Mouse (Mus musculus) stomach, embryonic 15.5 days (tissue): ENCODE data around the gene Brd4. TPM values are rescaled to one million over a fixed set of nuclear protein-coding genes. Genes with fewer than 3 reads are reported as not detected.
A peak's percentile ranks its signal among the peaks of the same experiment; 100 is the strongest.

Experiments
- ATAC-seq: fragments of 200-750 bp; cut with Nextera tagmentation; 2 replicates; pipeline ENCODE4 v1.8.0; 2017; ENCODE audit warnings: low read depth, moderate number of reproducible peaks, moderate TSS enrichment; ENCODE audit not compliant: insufficient read depth, low FRiP score
- H3K27ac ChIP-seq: fragments of 300-500 bp; sonication (generic); 2 replicates; pipeline ENCODE4 v1.5.1; 2015; ENCODE audit warnings: mild to moderate bottlenecking, inconsistent platforms
- H3K27me3 ChIP-seq: fragments of 300-500 bp; sonication (generic); replicated peaks from 2 replicates; pipeline ENCODE4 v1.6.1; 2015; ENCODE audit warnings: inconsistent platforms
- H3K36me3 ChIP-seq: fragments of 300-500 bp; sonication (generic); 2 replicates; pipeline ENCODE4 v1.6.1; 2015; ENCODE audit warnings: inconsistent platforms
- H3K4me1 ChIP-seq: fragments of 300-500 bp; sonication (generic); 2 replicates; pipeline ENCODE4 v1.6.1; 2015; ENCODE audit warnings: inconsistent platforms
- H3K4me2 ChIP-seq: fragments of 300-500 bp; sonication (generic); 2 replicates; pipeline ENCODE4 v1.6.1; 2015; ENCODE audit warnings: mild to moderate bottlenecking, inconsistent platforms
- H3K4me3 ChIP-seq: fragments of 300-500 bp; sonication (generic); replicated peaks from 2 replicates; pipeline ENCODE4 v1.5.1; 2015; ENCODE audit warnings: inconsistent platforms
- H3K9ac ChIP-seq: fragments of 300-500 bp; sonication (generic); 2 replicates; pipeline ENCODE4 v1.6.1; 2015; ENCODE audit warnings: inconsistent platforms
- H3K9me3 ChIP-seq: fragments of 300-500 bp; sonication (generic); 2 replicates; pipeline ENCODE4 v1.6.1; 2016; ENCODE audit warnings: inconsistent platforms
- WGBS: fragments of 180-500 bp; shearing (Covaris S2); methylation state at CpG from one replicate; pipeline ENCODE4 v1.1.7; 2015; 5-methylcytosine and 5-hydroxymethylcytosine counted together
- polyA plus RNA-seq: library from polyadenylated mRNA; unstranded; fragments of >200 nt; fragmentation: Nextera tagmentation; extraction: Ambion mirVana; gene quantifications from 2 replicates; pipeline ENCODE4 v1.2.1, GENCODE M21; 2015

Gene Brd4
- polyA plus RNA-seq, 1 experiment from 2014 or later = 68.8 TPM

DNA sequence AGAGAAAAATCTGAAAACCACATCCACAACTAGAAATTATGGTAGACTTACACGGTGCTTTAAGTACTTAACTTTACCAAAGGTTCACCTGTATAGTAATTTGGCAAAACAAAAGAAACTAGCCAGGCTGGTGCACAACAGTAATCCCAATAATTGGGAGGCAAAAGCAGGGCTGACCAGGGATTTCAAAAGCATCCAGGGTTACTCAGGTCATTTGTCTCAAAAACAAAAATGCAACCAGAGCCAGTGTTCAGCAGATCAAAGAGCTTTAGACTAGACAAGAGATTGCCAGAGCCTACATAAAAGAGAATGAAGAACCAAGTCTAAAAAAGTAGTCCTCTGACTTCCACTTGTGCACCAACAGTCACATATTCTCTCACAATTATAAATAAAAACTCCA is 7.3 kb downstream of the Brd4 start:
- H3K4me1 ChIP-seq = peaks cover 5% of the 10 kb centered on the region; the same call in 1 of the 2 replicates
- H3K27me3 ChIP-seq = no peaks in the 10 kb centered on the region
- no peak overlapping the region for H3K27ac ChIP-seq
- no peak for ATAC-seq
- no peak overlapping the region for H3K4me2 ChIP-seq
- H3K4me3 ChIP-seq = no peak overlapping the region
- no peak overlapping the region for H3K9ac ChIP-seq
- H3K36me3 ChIP-seq = no peaks in the 10 kb centered on the region
- no peaks in the 10 kb centered on the region for H3K9me3 ChIP-seq
- WGBS = 90% methylated on average over 1 of the region's 1 CpGs

- 88% methylated on average over 3 of the region's 3 CpGs for WGBS
- ATAC-seq = no peak
- no peak overlapping the region for H3K9ac ChIP-seq
- no peaks in the 10 kb centered on the region for H3K9me3 ChIP-seq
- H3K4me1 ChIP-seq = no peaks in the 10 kb centered on the region
- no peak overlapping the region for H3K4me2 ChIP-seq
- no peak overlapping the region for H3K4me3 ChIP-seq
- H3K36me3 ChIP-seq = no peaks in the 10 kb centered on the region
- no peak overlapping the region for H3K27ac ChIP-seq
- no peaks in the 10 kb centered on the region for H3K27me3 ChIP-seq
Measured at GRCm38 (mm10) chr17:32275568-32275967, 9.0 kb downstream of the Brd4 start.

GRCm38 (mm10) chr17:32269151-32269550 is 15.4 kb downstream of the Brd4 start:
- no peak for ATAC-seq
- Histone ChIP-seq H3K36me3 (no peaks in the 10 kb centered on the region), H3K9me3 (no peaks in the 10 kb centered on the region), H3K4me1 (no peaks in the 10 kb centered on the region), H3K27ac (no peak overlapping the region), H3K27me3 (no peaks in the 10 kb centered on the region), H3K4me3 (no peak overlapping the region), H3K9ac (no peak overlapping the region), H3K4me2 (no peak overlapping the region)
- 83% methylated on average over 7 of the region's 7 CpGs for WGBS

DNA sequence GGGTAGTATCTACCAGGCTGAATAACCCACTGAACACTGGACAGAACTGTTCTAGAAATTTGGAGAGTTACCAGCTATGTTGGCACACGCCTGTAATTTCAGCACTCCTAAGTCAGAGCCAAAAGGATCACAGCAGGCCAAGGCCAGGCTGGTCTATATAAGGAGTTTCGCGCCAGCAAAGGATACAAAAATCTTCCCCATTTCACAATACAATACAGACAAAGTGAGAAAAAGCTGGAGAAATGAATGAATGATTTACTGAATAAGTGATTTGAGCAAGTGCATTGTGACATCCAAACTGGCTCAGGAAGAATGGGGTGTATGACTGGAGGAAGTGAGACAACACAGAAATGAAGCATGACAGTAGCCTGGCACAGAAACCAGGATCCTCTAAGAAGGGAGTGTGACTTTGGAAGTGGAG is 16.0 kb downstream of the Brd4 start:
- 87% methylated on average over 3 of the region's 3 CpGs for WGBS
- no peak overlapping the region for H3K9ac ChIP-seq
- no peaks in the 10 kb centered on the region for H3K27me3 ChIP-seq
- H3K9me3 ChIP-seq = no peaks in the 10 kb centered on the region
- ATAC-seq = no peak
- H3K4me2 ChIP-seq = no peak overlapping the region
- H3K4me1 ChIP-seq = no peaks in the 10 kb centered on the region
- no peaks in the 10 kb centered on the region for H3K36me3 ChIP-seq
- H3K27ac ChIP-seq = no peak overlapping the region
- no peak overlapping the region for H3K4me3 ChIP-seq

DNA sequence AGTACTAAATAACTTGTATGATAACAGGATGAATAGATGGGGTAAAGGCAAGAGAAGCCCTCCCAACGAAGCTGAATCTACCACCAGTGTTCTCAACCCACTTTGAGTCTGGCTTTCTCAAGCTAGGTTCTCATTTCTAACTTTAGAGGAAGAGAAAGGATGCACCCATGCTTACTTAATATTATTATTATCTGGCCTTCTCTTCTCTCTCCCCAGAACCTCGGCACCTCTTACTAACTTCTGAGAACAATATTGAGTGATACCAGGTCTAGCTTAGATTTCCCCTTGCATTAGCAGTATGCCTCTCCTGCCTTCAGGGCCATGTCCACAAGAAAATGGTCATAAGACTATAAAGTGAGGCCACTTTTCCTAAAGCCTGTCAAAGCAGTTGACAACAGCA is 16.4 kb downstream of the Brd4 start:
- no peak overlapping the region for H3K4me2 ChIP-seq
- H3K27ac ChIP-seq = no peak overlapping the region
- no peaks in the 10 kb centered on the region for H3K27me3 ChIP-seq
- H3K36me3 ChIP-seq = no peaks in the 10 kb centered on the region
- ATAC-seq = no peak
- H3K4me1 ChIP-seq = no peaks in the 10 kb centered on the region
- WGBS = 77% methylated on average over 2 of the region's 2 CpGs
- no peak overlapping the region for H3K9ac ChIP-seq
- no peak overlapping the region for H3K4me3 ChIP-seq
- H3K9me3 ChIP-seq = no peaks in the 10 kb centered on the region

DNA sequence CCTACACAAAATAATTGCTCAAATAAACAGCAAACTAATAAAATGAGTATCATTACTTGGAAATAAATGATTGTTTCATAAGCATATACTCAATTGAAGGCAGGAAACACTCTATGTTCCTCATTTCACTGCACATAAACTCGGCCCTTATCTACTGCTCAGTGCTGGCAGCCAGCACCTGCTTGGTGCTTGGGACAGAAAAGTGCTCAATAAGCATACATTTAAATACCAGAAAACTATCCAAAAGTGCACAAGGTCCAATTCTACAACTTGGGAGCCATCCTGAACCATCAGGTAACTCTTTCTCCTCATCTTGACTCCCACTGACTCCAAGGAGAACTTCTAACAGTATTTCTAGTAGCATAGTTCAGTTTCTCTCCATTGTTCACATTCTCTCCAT is 16.9 kb downstream of the Brd4 start:
- Histone ChIP-seq H3K4me1 (no peaks in the 10 kb centered on the region), H3K27me3 (no peaks in the 10 kb centered on the region), H3K4me2 (no peak overlapping the region), H3K9ac (no peak overlapping the region), H3K4me3 (no peak overlapping the region), H3K27ac (no peak overlapping the region), H3K9me3 (no peaks in the 10 kb centered on the region), H3K36me3 (no peaks in the 10 kb centered on the region)
- 77% methylated on average over 1 of the region's 1 CpGs for WGBS
- ATAC-seq = no peak

GRCm38 (mm10) chr17:32263672-32264071 is 20.9 kb downstream of the Brd4 start:
- H3K36me3 ChIP-seq = no peaks in the 10 kb centered on the region
- no peaks in the 10 kb centered on the region for H3K27me3 ChIP-seq
- no peak overlapping the region for H3K4me2 ChIP-seq
- no peak overlapping the region for H3K4me3 ChIP-seq
- no peak overlapping the region for H3K9ac ChIP-seq
- no peak overlapping the region for H3K27ac ChIP-seq
- no peaks in the 10 kb centered on the region for H3K4me1 ChIP-seq
- ATAC-seq = no peak
- no peaks in the 10 kb centered on the region for H3K9me3 ChIP-seq
- WGBS = 85% methylated on average over 2 of the region's 2 CpGs

DNA sequence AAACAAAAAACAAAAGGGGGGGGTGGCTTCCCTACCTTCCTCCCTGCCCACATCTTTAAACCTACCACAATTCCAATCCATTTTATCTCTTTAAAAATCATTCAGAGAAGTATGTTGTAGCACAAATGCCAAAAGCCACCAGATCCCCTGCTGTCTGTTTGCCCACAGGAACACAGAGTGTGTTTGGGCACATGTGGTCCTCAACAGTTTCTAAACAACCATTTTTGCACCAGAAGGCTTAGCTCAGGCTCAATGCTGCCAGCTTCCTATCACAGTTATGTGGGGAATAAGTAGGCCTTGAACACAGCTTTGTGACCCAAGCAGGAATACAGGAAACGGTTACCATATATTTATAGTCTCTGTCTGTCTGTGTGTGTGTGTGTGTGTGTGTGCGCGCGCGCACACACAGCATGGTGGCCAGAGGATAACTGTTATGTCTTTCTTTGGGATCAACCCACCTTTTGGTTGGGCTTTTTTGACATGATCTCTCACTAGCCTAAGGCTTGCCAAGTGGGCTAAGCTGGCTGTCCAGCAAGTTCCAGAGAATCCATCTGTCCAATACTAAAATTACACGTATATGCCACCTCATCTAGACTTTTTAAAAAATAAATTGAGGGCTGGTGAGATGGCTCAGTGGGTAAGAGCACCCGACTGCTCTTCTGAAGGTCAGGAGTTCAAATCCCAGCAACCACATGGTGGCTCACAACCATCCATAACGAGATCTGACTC is 21.5 kb downstream of the Brd4 start:
- no peak overlapping the region for H3K9ac ChIP-seq
- H3K27me3 ChIP-seq = no peaks in the 10 kb centered on the region
- no peak overlapping the region for H3K4me2 ChIP-seq
- no peak for ATAC-seq
- no peak overlapping the region for H3K4me3 ChIP-seq
- no peaks in the 10 kb centered on the region for H3K36me3 ChIP-seq
- no peaks in the 10 kb centered on the region for H3K9me3 ChIP-seq
- no peak overlapping the region for H3K27ac ChIP-seq
- 91% methylated on average over 8 of the region's 8 CpGs for WGBS
- H3K4me1 ChIP-seq = peaks cover 3% of the 10 kb centered on the region; the same call in 1 of the 2 replicates

DNA sequence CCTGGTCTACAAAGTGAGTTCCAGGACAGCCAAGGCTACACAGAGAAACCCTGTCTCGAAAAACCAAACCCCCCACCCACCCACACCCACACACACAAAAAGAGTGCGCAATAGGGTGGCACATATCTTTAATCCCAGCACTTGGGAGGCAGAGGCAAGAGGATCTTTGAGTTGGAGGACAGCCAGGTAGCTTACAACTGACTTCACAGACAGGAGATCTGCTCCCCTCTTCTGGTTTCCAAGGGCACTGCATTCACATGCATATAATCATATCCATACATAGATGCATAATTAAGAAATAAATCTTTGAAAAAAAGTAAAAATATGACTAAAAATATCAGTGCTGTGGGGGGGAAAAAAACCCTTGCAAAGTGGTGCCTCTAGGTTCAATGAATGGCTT is 25.7 kb downstream of the Brd4 start:
- Histone ChIP-seq H3K36me3 (no peaks in the 10 kb centered on the region), H3K27ac (no peak overlapping the region), H3K27me3 (no peaks in the 10 kb centered on the region), H3K9me3 (no peaks in the 10 kb centered on the region), H3K4me1 (peaks cover 5% of the 10 kb centered on the region; the same call in 1 of the 2 replicates), H3K4me2 (no peak overlapping the region), H3K9ac (no peak overlapping the region), H3K4me3 (no peak overlapping the region)
- WGBS = 89% methylated on average over 2 of the region's 2 CpGs
- no peak for ATAC-seq

- no peak overlapping the region for H3K27ac ChIP-seq
- peaks cover 5% of the 10 kb centered on the region; the same call in 1 of the 2 replicates for H3K4me1 ChIP-seq
- peak; percentile 31; the same call in 1 of the 2 replicates for ATAC-seq
- H3K27me3 ChIP-seq = no peaks in the 10 kb centered on the region
- H3K4me2 ChIP-seq = no peak overlapping the region
- no peak overlapping the region for H3K9ac ChIP-seq
- H3K4me3 ChIP-seq = no peak overlapping the region
- H3K36me3 ChIP-seq = no peaks in the 10 kb centered on the region
- WGBS = 59% methylated on average over 6 of the region's 6 CpGs
- H3K9me3 ChIP-seq = no peaks in the 10 kb centered on the region
Measured at GRCm38 (mm10) chr17:32257944-32258343, 26.6 kb downstream of the Brd4 start.

DNA sequence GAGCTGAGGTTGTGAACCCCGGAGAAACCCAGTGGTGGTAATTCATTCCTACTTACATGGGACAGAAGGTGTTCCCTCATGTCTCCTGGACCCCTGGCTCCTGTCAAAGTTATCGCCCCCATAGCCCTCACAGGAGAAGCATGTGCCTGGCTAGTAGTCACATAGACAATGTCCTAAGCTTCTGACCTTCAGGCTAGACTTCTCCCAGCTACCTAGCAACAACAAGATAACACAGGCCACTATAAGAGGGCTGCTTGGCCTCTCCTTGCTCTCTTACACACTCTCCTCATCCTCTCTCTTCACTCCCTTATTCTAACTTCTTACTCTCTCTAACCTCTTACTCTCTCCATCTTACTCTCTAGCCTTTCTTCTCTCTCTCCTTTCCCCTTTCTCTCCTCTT is 27.1 kb downstream of the Brd4 start:
- Histone ChIP-seq H3K9me3 (no peaks in the 10 kb centered on the region), H3K27me3 (no peaks in the 10 kb centered on the region), H3K4me1 (peaks cover 5% of the 10 kb centered on the region; the same call in 1 of the 2 replicates), H3K36me3 (no peaks in the 10 kb centered on the region), H3K4me3 (no peak overlapping the region), H3K27ac (no peak overlapping the region), H3K9ac (no peak overlapping the region), H3K4me2 (no peak overlapping the region)
- no peak for ATAC-seq
- 82% methylated on average over 2 of the region's 2 CpGs for WGBS

- Histone ChIP-seq H3K27ac (no peak overlapping the region), H3K4me2 (no peak overlapping the region), H3K9me3 (no peaks in the 10 kb centered on the region), H3K4me1 (peaks cover 5% of the 10 kb centered on the region; the same call in 1 of the 2 replicates), H3K36me3 (no peaks in the 10 kb centered on the region), H3K27me3 (no peaks in the 10 kb centered on the region), H3K4me3 (no peak overlapping the region), H3K9ac (no peak overlapping the region)
- ATAC-seq = no peak
- 74% methylated on average over 2 of the region's 2 CpGs for WGBS
Measured at GRCm38 (mm10) chr17:32256896-32257295, 27.6 kb downstream of the Brd4 start.

GRCm38 (mm10) chr17:32253261-32253660 is 31.3 kb downstream of the Brd4 start:
- no peaks in the 10 kb centered on the region for H3K36me3 ChIP-seq
- 91% methylated on average over 2 of the region's 2 CpGs for WGBS
- H3K4me1 ChIP-seq = peaks cover 5% of the 10 kb centered on the region; the same call in 1 of the 2 replicates
- H3K4me3 ChIP-seq = no peak overlapping the region
- H3K4me2 ChIP-seq = no peak overlapping the region
- no peaks in the 10 kb centered on the region for H3K27me3 ChIP-seq
- ATAC-seq = no peak
- H3K9me3 ChIP-seq = no peaks in the 10 kb centered on the region
- no peak overlapping the region for H3K27ac ChIP-seq
- H3K9ac ChIP-seq = no peak overlapping the region
